Mouse (Mus musculus) urinary bladder, adult 18-20 months (tissue): ENCODE data around the gene Gaa.

Experiments used
- DNase-seq, 2 experiments: peaks; one replicate each; pipeline ENCODE4 v3.0.0; 2022; ENCODE audit warnings: low spot score in 2 of 2, mixed read lengths in 2 of 2

Gene Gaa

GRCm38 (mm10) chr11:119300986-119301385 lies 33.3 kb downstream of the Gaa start:
- no peak for DNase-seq

GRCm38 (mm10) chr11:119304904-119305712 lies 37.4 kb downstream of the Gaa start:
- DNase-seq, result no peak

GRCm38 (mm10) chr11:119306762-119307657 lies 39.3 kb downstream of the Gaa start:
- peak in 1 of 2 experiments; percentile 23 for DNase-seq

- no peak for DNase-seq
Measured at GRCm38 (mm10) chr11:119307658-119307867, 39.9 kb downstream of the Gaa start, which contains the start of gene Card14. Card14 (plus strand) TSS chr11:119307768.

GRCm38 (mm10) chr11:119307916-119308315 lies 40.2 kb downstream of the Gaa start:
- no peak for DNase-seq

- no peak for DNase-seq
Measured at GRCm38 (mm10) chr11:119310621-119311020, 42.9 kb downstream of the Gaa start.

GRCm38 (mm10) chr11:119314252-119314936 lies 46.7 kb downstream of the Gaa start:
- no peak for DNase-seq

GRCm38 (mm10) chr11:119316720-119317119 lies 49.0 kb downstream of the Gaa start:
- peak in 1 of 2 experiments; percentile 35 for DNase-seq

- DNase-seq, result no peak
Measured at GRCm38 (mm10) chr11:119322521-119322920, 54.8 kb downstream of the Gaa start.

GRCm38 (mm10) chr11:119325068-119325467 lies 57.4 kb downstream of the Gaa start:
- DNase-seq, result no peak

GRCm38 (mm10) chr11:119330592-119330991 lies 62.9 kb downstream of the Gaa start:
- DNase-seq, result no peak

- no peak for DNase-seq
Measured at GRCm38 (mm10) chr11:119331970-119332369, 64.3 kb downstream of the Gaa start.
